Mouse (Mus musculus): ENCODE results near the gene Pnliprp2. TPM values are rescaled to one million over a fixed set of nuclear protein-coding genes. Genes with fewer than 3 reads are reported as not detected.

The Pnliprp2 gene
- polyA plus RNA-seq, 1 experiment from 2014 or later, result 0.11 TPM

- WGBS, result 77% methylated on average over 12 of the region's 12 CpGs
- Histone ChIP-seq H3K27ac (replicated peaks) (no peak overlapping the region), H3K4me2 (replicated peaks) (no peak overlapping the region), H3K9ac (no peak overlapping the region), H3K9me3 (replicated peaks) (no peaks in the 10 kb centered on the region), H3K4me1 (no peaks in the 10 kb centered on the region), H3K36me3 (peaks cover 9% of the 10 kb centered on the region; the same call in 1 of the 2 replicates), H3K27me3 (no peaks in the 10 kb centered on the region), H3K4me3 (replicated peaks) (no peak overlapping the region)
- 0 out of 2 replicates have a peak, but pooled peaks have one; percentile 29 for ATAC-seq (ENCODE audit: insufficient number of reproducible peaks, low FRiP score, low TSS enrichment, low read depth)
These were observed 35.7 kb downstream of the Pnliprp2 start for GRCm38 (mm10) chr19:58795114-58795669.

- 89% methylated on average over 9 of the region's 9 CpGs for WGBS
- no peak overlapping the region for H3K4me3 ChIP-seq (replicated peaks)
- no peak overlapping the region for H3K27ac ChIP-seq (replicated peaks)
- ATAC-seq (ENCODE audit: insufficient number of reproducible peaks, low FRiP score, low TSS enrichment, low read depth), result no peak
- H3K36me3 ChIP-seq, result no peaks in the 10 kb centered on the region
- H3K9me3 ChIP-seq (replicated peaks), result no peaks in the 10 kb centered on the region
- H3K27me3 ChIP-seq, result no peaks in the 10 kb centered on the region
- H3K9ac ChIP-seq, result no peak overlapping the region
- no peaks in the 10 kb centered on the region for H3K4me1 ChIP-seq
- no peak overlapping the region for H3K4me2 ChIP-seq (replicated peaks)
These were observed 45.8 kb downstream of the Pnliprp2 start for GRCm38 (mm10) chr19:58805191-58805779.

GRCm38 (mm10) chr19:58806364-58806763 is 46.8 kb downstream of the Pnliprp2 start:
- H3K4me2 ChIP-seq (replicated peaks), result no peak overlapping the region
- no peak overlapping the region for H3K9ac ChIP-seq
- H3K27me3 ChIP-seq, result no peaks in the 10 kb centered on the region
- no peaks in the 10 kb centered on the region for H3K36me3 ChIP-seq
- H3K4me3 ChIP-seq (replicated peaks), result no peak overlapping the region
- no peaks in the 10 kb centered on the region for H3K4me1 ChIP-seq
- no peak for ATAC-seq (ENCODE audit: insufficient number of reproducible peaks, low FRiP score, low TSS enrichment, low read depth)
- H3K9me3 ChIP-seq (replicated peaks), result no peaks in the 10 kb centered on the region
- 4% methylated on average over 3 of the region's 3 CpGs for WGBS
- H3K27ac ChIP-seq (replicated peaks), result no peak overlapping the region

GRCm38 (mm10) chr19:58808864-58809263 is 49.3 kb downstream of the Pnliprp2 start:
- no peak overlapping the region for H3K4me3 ChIP-seq (replicated peaks)
- WGBS, result 76% methylated on average over 6 of the region's 6 CpGs

GRCm38 (mm10) chr19:58810536-58810935 is 51.0 kb downstream of the Pnliprp2 start:
- no peaks in the 10 kb centered on the region for H3K27me3 ChIP-seq
- no peak for ATAC-seq (ENCODE audit: insufficient number of reproducible peaks, low FRiP score, low TSS enrichment, low read depth)
- H3K4me2 ChIP-seq (replicated peaks), result no peak overlapping the region
- WGBS, result 73% methylated on average over 5 of the region's 5 CpGs
- H3K36me3 ChIP-seq, result no peaks in the 10 kb centered on the region
- no peak overlapping the region for H3K9ac ChIP-seq
- H3K4me1 ChIP-seq, result no peaks in the 10 kb centered on the region
- H3K4me3 ChIP-seq (replicated peaks), result no peak overlapping the region
- H3K9me3 ChIP-seq (replicated peaks), result no peaks in the 10 kb centered on the region
- no peak overlapping the region for H3K27ac ChIP-seq (replicated peaks)

More at GRCm38 (mm10) chr19:58808864-58809263, 49.3 kb downstream of the Pnliprp2 start:
- H3K4me1 ChIP-seq, result no peaks in the 10 kb centered on the region
- H3K4me2 ChIP-seq (replicated peaks), result no peak overlapping the region
- no peaks in the 10 kb centered on the region for H3K36me3 ChIP-seq
- no peak overlapping the region for H3K9ac ChIP-seq
- H3K27me3 ChIP-seq, result no peaks in the 10 kb centered on the region
- no peak for ATAC-seq (ENCODE audit: insufficient number of reproducible peaks, low FRiP score, low TSS enrichment, low read depth)
- no peak overlapping the region for H3K27ac ChIP-seq (replicated peaks)
- H3K9me3 ChIP-seq (replicated peaks), result no peaks in the 10 kb centered on the region

GRCm38 (mm10) chr19:58815179-58815922 is 55.8 kb downstream of the Pnliprp2 start:
- Histone ChIP-seq H3K9ac (no peak overlapping the region), H3K4me3 (replicated peaks) (no peak overlapping the region), H3K9me3 (replicated peaks) (no peaks in the 10 kb centered on the region), H3K4me1 (no peaks in the 10 kb centered on the region), H3K36me3 (no peaks in the 10 kb centered on the region), H3K27me3 (no peaks in the 10 kb centered on the region), H3K4me2 (replicated peaks) (no peak overlapping the region), H3K27ac (replicated peaks) (no peak overlapping the region)
- 83% methylated on average over 13 of the region's 13 CpGs for WGBS
- no peak for ATAC-seq (ENCODE audit: insufficient number of reproducible peaks, low FRiP score, low TSS enrichment, low read depth)

GRCm38 (mm10) chr19:58816453-58817041 is 57.0 kb downstream of the Pnliprp2 start:
- no peak for ATAC-seq (ENCODE audit: insufficient number of reproducible peaks, low FRiP score, low TSS enrichment, low read depth)
- Histone ChIP-seq H3K36me3 (no peaks in the 10 kb centered on the region), H3K4me3 (replicated peaks) (no peak overlapping the region), H3K9ac (no peak overlapping the region), H3K4me2 (replicated peaks) (no peak overlapping the region), H3K4me1 (no peaks in the 10 kb centered on the region), H3K27me3 (no peaks in the 10 kb centered on the region), H3K9me3 (replicated peaks) (no peaks in the 10 kb centered on the region), H3K27ac (replicated peaks) (no peak overlapping the region)
- WGBS, result 67% methylated on average over 17 of the region's 17 CpGs

GRCm38 (mm10) chr19:58817398-58817797 is 57.9 kb downstream of the Pnliprp2 start:
- no peak overlapping the region for H3K4me2 ChIP-seq (replicated peaks)
- 78% methylated on average over 11 of the region's 11 CpGs for WGBS
- ATAC-seq (ENCODE audit: insufficient number of reproducible peaks, low FRiP score, low TSS enrichment, low read depth), result no peak
- H3K27ac ChIP-seq (replicated peaks), result no peak overlapping the region
- no peaks in the 10 kb centered on the region for H3K9me3 ChIP-seq (replicated peaks)
- H3K36me3 ChIP-seq, result no peaks in the 10 kb centered on the region
- H3K27me3 ChIP-seq, result no peaks in the 10 kb centered on the region
- no peak overlapping the region for H3K4me3 ChIP-seq (replicated peaks)
- no peaks in the 10 kb centered on the region for H3K4me1 ChIP-seq
- H3K9ac ChIP-seq, result no peak overlapping the region

GRCm38 (mm10) chr19:58818571-58819415 is 59.3 kb downstream of the Pnliprp2 start:
- no peaks in the 10 kb centered on the region for H3K9me3 ChIP-seq (replicated peaks)
- no peak overlapping the region for H3K9ac ChIP-seq
- no peaks in the 10 kb centered on the region for H3K4me1 ChIP-seq
- H3K4me3 ChIP-seq (replicated peaks), result no peak overlapping the region
- no peaks in the 10 kb centered on the region for H3K27me3 ChIP-seq
- no peak overlapping the region for H3K4me2 ChIP-seq (replicated peaks)
- ATAC-seq (ENCODE audit: insufficient number of reproducible peaks, low FRiP score, low TSS enrichment, low read depth), result no peak
- WGBS, result 77% methylated on average over 14 of the region's 14 CpGs
- no peaks in the 10 kb centered on the region for H3K36me3 ChIP-seq
- H3K27ac ChIP-seq (replicated peaks), result no peak overlapping the region

GRCm38 (mm10) chr19:58822454-58823200 is 63.1 kb downstream of the Pnliprp2 start:
- no peak overlapping the region for H3K27ac ChIP-seq (replicated peaks)
- WGBS, result 71% methylated on average over 20 of the region's 20 CpGs
- no peaks in the 10 kb centered on the region for H3K27me3 ChIP-seq
- ATAC-seq (ENCODE audit: insufficient number of reproducible peaks, low FRiP score, low TSS enrichment, low read depth), result no peak
- no peak overlapping the region for H3K4me2 ChIP-seq (replicated peaks)
- H3K9me3 ChIP-seq (replicated peaks), result no peaks in the 10 kb centered on the region
- no peaks in the 10 kb centered on the region for H3K36me3 ChIP-seq
- no peaks in the 10 kb centered on the region for H3K4me1 ChIP-seq
- H3K9ac ChIP-seq, result no peak overlapping the region
- H3K4me3 ChIP-seq (replicated peaks), result no peak overlapping the region
